Mouse (Mus musculus): ENCODE data around the gene Zfhx2. TPM values are rescaled to one million over a fixed set of nuclear protein-coding genes. Genes with fewer than 3 reads are reported as not detected.
A peak's percentile ranks its signal among the peaks of the same experiment; 100 is the strongest.

The Zfhx2 gene
- total RNA-seq, 1 experiment, result 9.4 TPM

DNA sequence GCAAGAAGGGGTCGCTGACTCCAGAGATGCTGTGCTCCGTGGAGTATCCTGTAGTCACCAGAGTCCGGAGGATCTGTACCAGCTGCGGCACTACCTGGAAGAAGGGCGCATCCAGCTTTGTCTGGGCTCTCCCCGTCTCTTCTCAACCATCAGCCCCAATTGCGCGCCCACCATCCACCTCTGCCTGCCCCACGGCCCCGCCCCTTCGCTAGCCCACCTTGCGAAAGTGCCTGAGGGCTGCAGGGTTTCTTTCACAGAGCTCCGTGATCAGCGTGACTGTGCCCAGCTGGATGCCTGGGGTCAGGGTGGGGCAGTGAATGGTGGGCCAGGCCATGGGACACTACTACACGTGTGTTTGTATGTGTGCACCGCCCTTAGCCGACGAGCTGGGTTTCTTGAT, 12.2 kb upstream of the Zfhx2 start:
- TF ChIP-seq MAFK (IDR thresholded peaks at IDR 0.05; ENCODE audit: insufficient read depth, low read depth, low read length), result no peak
- TF ChIP-seq HCFC1 (IDR thresholded peaks at IDR 0.05; ENCODE audit: borderline replicate concordance, insufficient read depth, low read length), result no peak
- no peak for TF ChIP-seq CHD2 (IDR thresholded peaks at IDR 0.05; ENCODE audit: low read depth, low read length)
- TF ChIP-seq ZNF384 (IDR thresholded peaks at IDR 0.05; ENCODE audit: low read depth, low read length), result no peak
- no peak for TF ChIP-seq ZC3H11A (IDR thresholded peaks at IDR 0.05; ENCODE audit: borderline replicate concordance, low read depth, low read length)
- in situ Hi-C loops (cut with MboI; ENCODE audit: low sequenced_read_pairs in 2 of 2, unreplicated experiment in 2 of 2), result loop anchor here in 1 of 2 experiments (5.0 kb wide), 1 partner anchor 77 kb away; no protein-coding TSS in a partner anchor
- no peak overlapping the region for H3K9ac ChIP-seq (ENCODE audit: insufficient read depth, low read depth, low read length, poor library complexity, severe bottlenecking)

DNA sequence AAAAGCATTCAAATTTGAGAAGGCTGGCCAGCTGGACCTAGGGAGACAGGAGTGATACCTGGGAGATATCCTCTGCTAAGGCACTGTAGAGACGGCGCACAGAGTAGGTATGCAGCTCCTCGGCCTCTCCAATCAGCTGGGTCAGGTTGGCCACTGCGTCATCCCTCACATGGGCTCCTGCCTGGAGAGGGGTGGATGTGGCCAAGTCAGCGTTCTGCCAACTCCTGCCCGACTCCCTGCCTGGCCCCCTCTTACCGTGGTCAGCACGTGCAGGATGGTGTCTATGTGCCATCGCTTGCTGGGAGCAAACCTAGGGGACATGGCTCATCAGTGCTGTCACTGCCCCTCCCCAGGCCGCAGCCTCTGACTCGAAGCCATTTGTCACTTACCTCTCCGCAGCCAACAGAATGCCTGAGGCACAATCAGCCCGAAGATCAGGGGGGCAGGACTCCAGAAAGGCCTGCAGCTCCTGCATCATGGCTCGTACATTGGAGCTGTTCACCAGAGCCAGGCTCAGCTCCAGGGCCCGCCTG, 10.2 kb upstream of the Zfhx2 start:
- H3K4me1 ChIP-seq (ENCODE audit: control insufficient read depth in 2 of 2, insufficient read depth in 2 of 2, low read length in 2 of 2, poor library complexity in 1 of 2), result peaks cover 2 to 25% of the 10 kb centered on the region in 2 experiments; a peak in 1 of 4 replicates
- in situ Hi-C loops (cut with MboI; ENCODE audit: low sequenced_read_pairs in 2 of 2, unreplicated experiment in 2 of 2), result loop anchor here in 1 of 2 experiments (5.0 kb wide), 1 partner anchor 75 kb away; no protein-coding TSS in a partner anchor
- no peaks in the 10 kb centered on the region for H3K9me3 ChIP-seq (ENCODE audit: control insufficient read depth, insufficient read depth, low read depth, low read length)
- no peak overlapping the region for H3K4me3 ChIP-seq (ENCODE audit: insufficient read depth in 1 of 2, low read depth in 1 of 2, low read length in 2 of 2, poor library complexity in 1 of 2, severe bottlenecking in 1 of 2)
- H3K9ac ChIP-seq (ENCODE audit: insufficient read depth, low read depth, low read length, poor library complexity, severe bottlenecking), result no peak overlapping the region
- TF ChIP-seq CHD2 (IDR thresholded peaks at IDR 0.05; ENCODE audit: low read depth, low read length), result no peak
- no peak for TF ChIP-seq ZC3H11A (IDR thresholded peaks at IDR 0.05; ENCODE audit: borderline replicate concordance, low read depth, low read length)
- no peak for TF ChIP-seq ZNF384 (IDR thresholded peaks at IDR 0.05; ENCODE audit: low read depth, low read length)
- no peak for TF ChIP-seq MAFK (IDR thresholded peaks at IDR 0.05; ENCODE audit: insufficient read depth, low read depth, low read length)
- no peak for TF ChIP-seq HCFC1 (IDR thresholded peaks at IDR 0.05; ENCODE audit: borderline replicate concordance, insufficient read depth, low read length)
- H3K36me3 ChIP-seq (ENCODE audit: control insufficient read depth, insufficient read depth, low read length, poor library complexity, severe bottlenecking), result peaks cover 11% of the 10 kb centered on the region; the same call in 1 of the 2 replicates
- no peak overlapping the region for H3K27ac ChIP-seq (ENCODE audit: insufficient read depth, low read depth, low read length, poor library complexity, severe bottlenecking)
- no peak for DNase-seq (ENCODE audit: low read depth, low spot score)

More for the DNA sequence above, 12.2 kb upstream of the Zfhx2 start:
- Histone ChIP-seq H3K27ac (ENCODE audit: insufficient read depth, low read depth, low read length, poor library complexity, severe bottlenecking) (no peak overlapping the region), H3K9me3 (ENCODE audit: control insufficient read depth, insufficient read depth, low read depth, low read length) (no peaks in the 10 kb centered on the region), H3K4me1 (ENCODE audit: control insufficient read depth in 2 of 2, insufficient read depth in 2 of 2, low read length in 2 of 2, poor library complexity in 1 of 2) (peaks cover 0 to 26% of the 10 kb centered on the region in 2 experiments; a peak in 1 of 4 replicates), H3K4me3 (ENCODE audit: insufficient read depth in 1 of 2, low read depth in 1 of 2, low read length in 2 of 2, poor library complexity in 1 of 2, severe bottlenecking in 1 of 2) (no peak overlapping the region), H3K36me3 (ENCODE audit: control insufficient read depth, insufficient read depth, low read length, poor library complexity, severe bottlenecking) (peaks cover 6% of the 10 kb centered on the region; the same call in 1 of the 2 replicates)
- no peak for DNase-seq (ENCODE audit: low read depth, low spot score)

DNA sequence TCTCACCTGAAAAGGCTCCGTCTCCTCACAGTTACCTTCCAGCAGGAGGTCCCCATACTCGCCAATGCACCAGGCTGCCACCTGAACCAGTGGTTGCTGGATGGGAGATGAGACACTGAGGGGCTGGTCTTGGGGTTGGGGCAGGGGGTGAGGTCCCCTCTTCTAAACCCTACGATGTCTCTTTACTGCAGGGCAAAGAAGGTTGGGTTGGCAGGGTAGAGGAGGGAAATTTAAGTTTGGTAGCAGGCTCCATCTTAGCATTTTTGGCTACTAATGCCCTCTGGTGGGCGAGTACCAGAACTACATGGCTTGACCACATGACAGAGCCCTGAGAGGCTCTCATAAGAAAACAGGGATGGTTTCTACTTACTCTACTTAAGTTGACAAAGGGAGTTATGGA, 9.5 kb upstream of the Zfhx2 start:
- H3K27ac ChIP-seq (ENCODE audit: insufficient read depth, low read depth, low read length, poor library complexity, severe bottlenecking), result no peak overlapping the region
- in situ Hi-C loops (cut with MboI; ENCODE audit: low sequenced_read_pairs in 2 of 2, unreplicated experiment in 2 of 2), result loop anchor here in 1 of 2 experiments (5.0 kb wide), 1 partner anchor 74 kb away; no protein-coding TSS in a partner anchor
- no peaks in the 10 kb centered on the region for H3K9me3 ChIP-seq (ENCODE audit: control insufficient read depth, insufficient read depth, low read depth, low read length)
- DNase-seq (ENCODE audit: low read depth, low spot score), result no peak
- H3K4me3 ChIP-seq (ENCODE audit: insufficient read depth in 1 of 2, low read depth in 1 of 2, low read length in 2 of 2, poor library complexity in 1 of 2, severe bottlenecking in 1 of 2), result peak overlapping the region in 1 of 2 experiments; percentile 16; a peak in 2 of 4 replicates
- peaks cover 11% of the 10 kb centered on the region; the same call in 1 of the 2 replicates for H3K36me3 ChIP-seq (ENCODE audit: control insufficient read depth, insufficient read depth, low read length, poor library complexity, severe bottlenecking)
- TF ChIP-seq ZNF384 (IDR thresholded peaks at IDR 0.05; ENCODE audit: low read depth, low read length), result no peak
- TF ChIP-seq ZC3H11A (IDR thresholded peaks at IDR 0.05; ENCODE audit: borderline replicate concordance, low read depth, low read length), result no peak; the same call in 1 of the 2 replicates
- TF ChIP-seq MAFK (IDR thresholded peaks at IDR 0.05; ENCODE audit: insufficient read depth, low read depth, low read length), result no peak
- H3K9ac ChIP-seq (ENCODE audit: insufficient read depth, low read depth, low read length, poor library complexity, severe bottlenecking), result peak overlapping the region; percentile 41; the same call in 1 of the 2 replicates
- H3K4me1 ChIP-seq (ENCODE audit: control insufficient read depth in 2 of 2, insufficient read depth in 2 of 2, low read length in 2 of 2, poor library complexity in 1 of 2), result peaks cover 2 to 30% of the 10 kb centered on the region in 2 experiments; a peak in 1 of 4 replicates

DNA sequence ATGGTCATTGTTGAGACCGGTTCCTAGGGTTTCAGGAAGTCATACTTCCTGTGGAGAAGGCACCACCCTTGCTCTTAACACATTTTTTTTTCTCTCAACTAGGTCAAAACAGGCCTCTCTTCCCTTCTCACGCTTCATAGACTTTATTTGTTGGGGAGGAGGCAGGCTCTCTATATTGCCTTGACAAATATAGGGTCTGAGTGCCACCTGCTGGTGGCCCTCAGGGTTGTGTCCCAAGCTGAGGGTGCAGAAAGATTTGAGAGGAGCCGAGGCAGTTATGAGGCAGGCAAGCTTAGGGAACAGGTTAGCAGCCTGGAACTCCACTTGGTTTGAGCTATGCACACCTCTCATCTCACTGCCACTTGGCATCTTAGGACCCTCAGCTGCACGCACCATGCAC, 5.9 kb upstream of the Zfhx2 start:
- Histone ChIP-seq H3K36me3 (ENCODE audit: control insufficient read depth, insufficient read depth, low read length, poor library complexity, severe bottlenecking) (peaks cover 5% of the 10 kb centered on the region; the same call in 1 of the 2 replicates), H3K4me3 (ENCODE audit: insufficient read depth in 1 of 2, low read depth in 1 of 2, low read length in 2 of 2, poor library complexity in 1 of 2, severe bottlenecking in 1 of 2) (0 out of 4 replicates have a peak overlapping the region, but pooled peaks of 1 of the 2 experiments have one; percentile 34), H3K9me3 (ENCODE audit: control insufficient read depth, insufficient read depth, low read depth, low read length) (no peaks in the 10 kb centered on the region), H3K27ac (ENCODE audit: insufficient read depth, low read depth, low read length, poor library complexity, severe bottlenecking) (peak overlapping the region; percentile 24; the same call in 1 of the 2 replicates), H3K4me1 (ENCODE audit: control insufficient read depth in 2 of 2, insufficient read depth in 2 of 2, low read length in 2 of 2, poor library complexity in 1 of 2) (peaks cover 4 to 21% of the 10 kb centered on the region in 2 experiments; a peak in 2 of 4 replicates), H3K9ac (ENCODE audit: insufficient read depth, low read depth, low read length, poor library complexity, severe bottlenecking) (no peak overlapping the region; the same call in 1 of the 2 replicates)
- TF ChIP-seq HCFC1 (IDR thresholded peaks at IDR 0.05; ENCODE audit: borderline replicate concordance, insufficient read depth, low read length) (0 out of 2 replicates have a peak, but pooled peaks have one; percentile 23), CHD2 (IDR thresholded peaks at IDR 0.05; ENCODE audit: low read depth, low read length) (no peak), ZC3H11A (IDR thresholded peaks at IDR 0.05; ENCODE audit: borderline replicate concordance, low read depth, low read length) (peak; percentile 77), MAFK (IDR thresholded peaks at IDR 0.05; ENCODE audit: insufficient read depth, low read depth, low read length) (peak; percentile 11; the same call in 1 of the 2 replicates), ZNF384 (IDR thresholded peaks at IDR 0.05; ENCODE audit: low read depth, low read length) (no peak)
- in situ Hi-C loops (cut with MboI; ENCODE audit: low sequenced_read_pairs in 2 of 2, unreplicated experiment in 2 of 2), result loop anchor here in 1 of 2 experiments (5.0 kb wide), 1 partner anchor 71 kb away; no protein-coding TSS in a partner anchor
- no peak for DNase-seq (ENCODE audit: low read depth, low spot score)

Measured in ES-E14 (cell line).